Mouse (Mus musculus) lung, postnatal 0 days (tissue): Measurements from ENCODE around the gene Aldh1l1. TPM values are rescaled to one million over a fixed set of nuclear protein-coding genes. Genes with fewer than 3 reads are reported as not detected.
A peak's percentile ranks its signal among the peaks of the same experiment; 100 is the strongest.

Source experiments
- ATAC-seq: fragments of 200-750 bp; cut with Nextera tagmentation; 2 replicates; pipeline ENCODE4 v1.8.0; 2017; ENCODE audit warnings: moderate library complexity
- DNase-seq: peaks from one replicate; pipeline ENCODE4 v3.0.0-alpha.2; 2016; ENCODE audit warnings: low spot score
- H3K27ac ChIP-seq: fragments of 300-500 bp; sonication (generic); 2 replicates; pipeline ENCODE4 v1.5.1; 2014; ENCODE audit warnings: antibody characterized with exemption, mild to moderate bottlenecking, low read length, mixed read lengths
- H3K27me3 ChIP-seq: fragments of 300-500 bp; sonication (generic); replicated peaks from 2 replicates; pipeline ENCODE4 v1.6.1; 2014; ENCODE audit warnings: low read length, mixed read lengths; ENCODE audit not compliant: insufficient read depth
- H3K36me3 ChIP-seq: fragments of 300-500 bp; sonication (generic); 2 replicates; pipeline ENCODE4 v1.6.1; 2014; ENCODE audit warnings: low read length, mixed read lengths; ENCODE audit not compliant: insufficient read depth
- H3K4me1 ChIP-seq: fragments of 300-500 bp; sonication (generic); 2 replicates; pipeline ENCODE4 v1.6.1; 2014; ENCODE audit warnings: antibody characterized with exemption, low read depth, low read length, mixed read lengths; ENCODE audit not compliant: insufficient read depth
- H3K4me2 ChIP-seq: fragments of 300-500 bp; sonication (generic); replicated peaks from 2 replicates; pipeline ENCODE4 v1.6.1; 2014; ENCODE audit warnings: low read depth, mild to moderate bottlenecking, low read length, moderate library complexity, mixed read lengths
- H3K4me3 ChIP-seq: fragments of 300-500 bp; sonication (generic); 2 replicates; pipeline ENCODE4 v1.5.1; 2014; ENCODE audit warnings: low read depth, low read length
- H3K9ac ChIP-seq: fragments of 300-500 bp; sonication (generic); replicated peaks from 2 replicates; pipeline ENCODE4 v1.6.1; 2014; ENCODE audit warnings: low read depth, mild to moderate bottlenecking
- H3K9me3 ChIP-seq: fragments of 300-500 bp; sonication (generic); 2 replicates; pipeline ENCODE4 v1.6.1; 2016; ENCODE audit warnings: low read length, mixed read lengths
- CTCF ChIP-seq: IDR thresholded peaks from 2 replicates; pipeline ENCODE4 v1.5.1; 2016; ENCODE audit warnings: antibody characterized with exemption, mild to moderate bottlenecking
- EP300 ChIP-seq: IDR thresholded peaks from 2 replicates; pipeline ENCODE4 v1.6.1; 2016; ENCODE audit warnings: antibody characterized with exemption, mild to moderate bottlenecking, control low read depth
- WGBS: fragments of 180-500 bp; shearing (Covaris S2); extraction: QIAGEN DNeasy Blood & Tissue Kit; methylation state at CpG from one replicate; pipeline ENCODE4 v1.1.7; 2014; 5-methylcytosine and 5-hydroxymethylcytosine counted together
- polyA plus RNA-seq: library from polyadenylated mRNA; unstranded; fragments of >200 nt; fragmentation: Nextera tagmentation; extraction: Ambion mirVana; gene quantifications from 2 replicates; pipeline ENCODE4 v1.2.1, GENCODE M21; 2015

Gene Aldh1l1
- polyA plus RNA-seq, 1 experiment from 2014 or later: 4.8 TPM

DNA sequence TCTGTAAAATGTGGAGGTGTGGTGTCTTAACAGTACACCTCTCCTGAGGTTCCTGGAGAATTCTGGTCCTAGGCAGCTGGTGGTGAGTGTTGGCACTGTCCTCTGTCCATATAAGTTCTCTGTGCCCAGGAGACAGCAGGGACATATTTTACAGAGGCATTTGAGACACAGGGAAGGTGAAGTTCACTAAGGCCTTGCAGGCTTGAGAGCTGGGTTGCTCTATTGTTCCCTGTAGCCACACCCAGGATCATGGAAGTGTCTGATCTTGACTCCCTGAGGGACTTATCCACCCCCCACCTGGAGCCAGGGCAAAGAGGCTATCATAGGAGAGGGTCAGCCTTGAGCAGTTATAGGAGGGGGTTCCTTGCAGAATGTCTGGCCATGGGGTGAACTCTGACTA, 65.0 kb downstream of the Aldh1l1 start:
- H3K9ac ChIP-seq: 0 out of 2 replicates have a peak overlapping the region, but pooled peaks have one; percentile 32
- peaks cover 2% of the 10 kb centered on the region; the same call in 1 of the 2 replicates for H3K4me1 ChIP-seq
- peak overlapping the region; percentile 43; the same call in 1 of the 2 replicates for H3K27ac ChIP-seq
- peak overlapping the region; percentile 33; the same call in 1 of the 2 replicates for H3K4me3 ChIP-seq
- no peak for ATAC-seq
- TF ChIP-seq CTCF: no peak
- no peaks in the 10 kb centered on the region for H3K27me3 ChIP-seq
- H3K36me3 ChIP-seq: no peaks in the 10 kb centered on the region
- no peaks in the 10 kb centered on the region for H3K9me3 ChIP-seq
- H3K4me2 ChIP-seq: peak overlapping the region; percentile 63
- no peak for DNase-seq

DNA sequence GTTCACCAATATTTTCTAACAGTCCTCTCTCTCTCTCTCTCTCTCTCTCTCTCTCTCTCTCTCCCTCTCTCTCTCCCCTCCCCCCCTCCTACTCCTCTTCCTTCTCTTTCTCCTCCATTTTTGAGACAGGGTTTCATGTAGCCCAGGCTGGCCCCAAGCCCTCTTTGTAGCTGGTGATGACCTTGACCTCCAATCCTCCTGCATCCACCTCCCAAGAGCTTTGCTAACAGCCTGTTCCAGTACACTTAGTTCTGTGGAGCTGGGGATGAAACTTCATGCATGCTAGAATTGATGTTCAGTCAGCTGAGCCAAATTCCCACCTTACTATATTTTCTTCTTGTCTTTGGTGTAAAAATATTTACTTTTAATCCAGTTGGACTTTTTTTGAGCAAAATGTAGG, 67.0 kb downstream of the Aldh1l1 start:
- no peak for DNase-seq
- no peak for TF ChIP-seq CTCF
- no peak for TF ChIP-seq EP300
- no peaks in the 10 kb centered on the region for H3K36me3 ChIP-seq

DNA sequence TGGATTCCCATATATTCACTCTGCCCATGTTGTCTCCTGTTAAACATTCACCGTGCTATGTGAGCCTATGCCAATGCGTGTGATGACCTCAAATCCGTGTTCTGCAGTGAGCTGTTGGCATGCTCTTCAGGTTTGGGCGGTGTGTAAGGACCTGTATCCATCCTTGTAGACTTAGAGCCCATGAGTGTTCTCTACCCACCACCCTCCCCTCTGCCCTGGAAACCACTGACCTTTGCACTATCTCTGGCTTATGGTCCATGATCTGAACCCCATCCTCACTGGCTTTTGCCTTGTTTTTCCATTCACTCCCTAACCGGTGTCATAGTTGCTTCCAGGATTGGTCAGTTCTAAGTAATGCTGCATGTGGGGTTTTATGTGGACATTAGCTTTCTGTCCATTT, 67.5 kb downstream of the Aldh1l1 start:
- peaks cover 9% of the 10 kb centered on the region; the same call in 1 of the 2 replicates for H3K4me1 ChIP-seq
- 85% methylated on average over 5 of the region's 5 CpGs for WGBS
- no peak overlapping the region for H3K4me3 ChIP-seq
- no peaks in the 10 kb centered on the region for H3K9me3 ChIP-seq
- H3K27me3 ChIP-seq: no peaks in the 10 kb centered on the region
- no peaks in the 10 kb centered on the region for H3K36me3 ChIP-seq
- ATAC-seq (no peak), DNase-seq (no peak)
- no peak overlapping the region for H3K9ac ChIP-seq
- H3K4me2 ChIP-seq: no peak overlapping the region
- no peak for TF ChIP-seq CTCF
- no peak for TF ChIP-seq EP300
- no peak overlapping the region for H3K27ac ChIP-seq

More for the DNA sequence above, 67.0 kb downstream of the Aldh1l1 start:
- Histone ChIP-seq H3K27me3 (no peaks in the 10 kb centered on the region), H3K4me1 (peaks cover 9% of the 10 kb centered on the region; the same call in 1 of the 2 replicates), H3K9me3 (no peaks in the 10 kb centered on the region), H3K4me2 (no peak overlapping the region), H3K27ac (no peak overlapping the region), H3K4me3 (no peak overlapping the region), H3K9ac (no peak overlapping the region)
- no peak for ATAC-seq

DNA sequence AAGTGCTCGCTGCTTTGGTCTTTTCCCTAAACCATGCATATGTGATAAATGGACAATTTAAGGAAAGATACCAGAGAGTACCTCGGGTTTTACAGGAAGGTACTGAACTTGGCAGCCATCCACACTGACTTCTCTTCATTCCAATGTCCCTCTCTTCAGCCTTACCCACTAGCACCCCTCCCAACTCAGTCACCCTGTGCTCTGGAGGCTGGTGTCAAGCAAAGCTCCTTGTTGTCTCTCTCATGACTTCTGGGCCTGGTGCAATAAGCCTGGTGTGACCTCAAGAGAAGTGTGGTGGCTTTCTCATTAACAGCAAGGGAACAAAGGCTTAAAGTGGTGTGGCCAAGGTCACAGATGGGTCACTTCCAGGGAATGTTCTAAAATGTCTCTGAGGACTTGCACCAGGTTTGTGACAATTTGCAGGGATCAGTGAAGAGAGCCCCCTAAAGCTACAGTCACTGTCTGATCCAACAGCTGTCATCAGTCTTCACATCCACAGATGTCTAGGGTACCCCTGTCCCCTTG, 70.4 kb downstream of the Aldh1l1 start:
- TF ChIP-seq EP300 (no peak), CTCF (no peak)
- no peak for ATAC-seq
- H3K4me1 ChIP-seq: peaks cover 7% of the 10 kb centered on the region; the same call in 1 of the 2 replicates
- no peak overlapping the region for H3K4me3 ChIP-seq
- no peak overlapping the region for H3K9ac ChIP-seq
- no peaks in the 10 kb centered on the region for H3K36me3 ChIP-seq
- H3K27me3 ChIP-seq: no peaks in the 10 kb centered on the region
- no peaks in the 10 kb centered on the region for H3K9me3 ChIP-seq
- no peak for DNase-seq
- no peak overlapping the region for H3K27ac ChIP-seq
- H3K4me2 ChIP-seq: no peak overlapping the region
- 25% methylated on average over 2 of the region's 2 CpGs for WGBS

DNA sequence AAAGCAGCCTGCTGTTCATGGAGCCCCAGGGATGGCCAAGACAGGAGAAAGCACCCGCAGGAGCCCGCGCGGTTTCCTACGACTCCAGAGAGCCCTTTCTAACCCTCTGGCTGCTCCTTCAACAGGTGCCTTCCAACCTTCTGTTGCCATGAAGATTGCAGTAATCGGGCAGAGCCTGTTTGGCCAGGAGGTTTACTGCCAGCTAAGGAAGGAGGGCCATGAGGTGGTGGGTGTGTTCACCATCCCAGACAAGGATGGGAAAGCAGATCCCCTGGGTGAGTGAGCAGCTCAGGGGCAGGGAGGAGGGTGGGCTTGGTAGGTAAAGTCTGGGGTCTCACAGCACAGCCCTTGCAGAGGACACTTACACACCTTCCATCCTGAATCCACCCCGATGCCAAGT, 70.8 kb downstream of the Aldh1l1 start:
- DNase-seq (no peak), ATAC-seq (no peak)
- WGBS: 81% methylated on average over 7 of the region's 7 CpGs
- no peak overlapping the region for H3K4me2 ChIP-seq
- no peaks in the 10 kb centered on the region for H3K27me3 ChIP-seq
- H3K9ac ChIP-seq: no peak overlapping the region
- no peaks in the 10 kb centered on the region for H3K9me3 ChIP-seq
- no peak overlapping the region for H3K4me3 ChIP-seq
- no peaks in the 10 kb centered on the region for H3K36me3 ChIP-seq
- H3K27ac ChIP-seq: no peak overlapping the region
- no peak for TF ChIP-seq EP300
- no peak for TF ChIP-seq CTCF
- H3K4me1 ChIP-seq: peaks cover 7% of the 10 kb centered on the region; the same call in 1 of the 2 replicates

DNA sequence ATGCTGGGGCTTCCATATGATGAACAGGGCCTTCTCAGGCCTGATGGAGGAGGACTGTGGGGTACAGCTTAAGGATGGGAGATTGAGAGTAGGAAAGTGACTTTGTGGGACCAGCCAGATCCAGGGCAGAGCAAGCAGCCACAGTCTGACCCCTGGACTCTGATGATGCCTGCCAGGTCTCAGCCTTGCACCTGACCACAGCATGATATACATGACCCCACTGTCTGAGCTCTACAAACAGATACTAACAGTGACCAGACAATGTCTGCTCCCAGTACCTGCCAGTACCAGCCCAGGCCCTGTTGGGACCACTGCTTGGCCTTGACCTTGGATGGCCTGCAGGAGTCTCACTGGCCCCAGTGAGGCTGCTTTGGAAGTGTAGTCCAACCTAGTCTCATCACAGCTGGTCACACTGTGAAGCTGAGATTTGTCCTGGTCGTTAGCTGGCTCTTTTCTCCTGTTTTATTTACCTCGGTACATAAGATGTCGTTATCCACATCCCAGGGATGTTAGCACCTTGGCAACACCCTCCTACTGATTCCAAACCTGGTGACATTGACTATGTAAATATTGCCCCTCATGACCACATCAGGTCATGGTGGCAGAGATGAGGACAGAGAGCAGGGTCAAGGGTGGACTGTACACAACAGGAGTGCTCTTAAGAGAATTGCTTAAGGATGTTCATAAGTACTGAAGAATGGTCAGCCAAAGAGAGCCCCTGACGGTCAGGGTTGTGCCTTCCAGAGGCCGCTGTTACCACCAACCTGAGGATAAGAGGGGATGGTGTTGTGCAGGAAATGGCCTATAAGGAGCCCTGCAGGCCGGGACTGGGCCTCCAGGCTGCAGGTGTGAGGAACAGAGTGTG, 71.8 kb downstream of the Aldh1l1 start:
- TF ChIP-seq EP300 (peak; percentile 56), CTCF (no peak)
- Histone ChIP-seq H3K4me2 (no peak overlapping the region), H3K27ac (no peak overlapping the region), H3K9ac (no peak overlapping the region), H3K27me3 (no peaks in the 10 kb centered on the region), H3K9me3 (no peaks in the 10 kb centered on the region), H3K4me3 (no peak overlapping the region), H3K36me3 (no peaks in the 10 kb centered on the region), H3K4me1 (peaks cover 7% of the 10 kb centered on the region; the same call in 1 of the 2 replicates)
- DNase-seq: no peak
- 60% methylated on average over 6 of the region's 6 CpGs for WGBS
- ATAC-seq: peak; percentile 10; the same call in 1 of the 2 replicates
